Mouse (Mus musculus) megakaryocyte, adult 5-6 weeks (primary cell): Measurements from ENCODE around the gene Pnpla3. TPM values are rescaled to one million over a fixed set of nuclear protein-coding genes. Genes with fewer than 3 reads are reported as not detected.

Experiments used
- ATAC-seq: 2 replicates; pipeline ENCODE4 v1.8.0; 2016; ENCODE audit warnings: mild to moderate bottlenecking, inconsistent platforms; ENCODE audit not compliant: poor library complexity, severe bottlenecking
- total RNA-seq, 2 experiments: library from RNA; stranded (forward) in 1 of 2; stranded (reverse) in 1 of 2; fragments of 153-499, 151-499 nt in 1 of 2; fragments of 221-1000, 200-1000 nt in 1 of 2; gene quantifications; 2 replicates each; pipeline versions ENCODE4 v1.2.3 to v1.2.4; 2015 to 2017

The Pnpla3 gene
- total RNA-seq, 2 experiments from 2014 or later: not detected

DNA sequence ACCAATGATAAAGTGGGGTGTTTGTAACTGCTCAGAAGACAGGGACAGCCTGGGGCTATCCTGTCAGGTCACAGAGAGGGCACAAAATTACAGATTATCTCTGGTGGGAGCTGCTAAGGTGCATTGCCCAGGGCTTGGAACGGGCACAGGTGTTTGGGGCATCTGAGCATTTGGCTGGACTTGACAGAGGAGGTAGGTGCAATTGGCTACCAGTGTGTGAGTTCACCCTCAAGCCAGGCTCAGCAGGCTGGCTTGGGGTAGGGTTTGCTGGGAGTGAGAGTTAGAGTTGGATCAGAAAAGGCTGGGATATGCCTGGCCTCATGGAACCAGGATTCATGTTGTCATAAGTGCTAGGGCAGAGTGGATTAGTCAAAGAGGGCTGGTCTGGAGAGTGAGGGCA, 1.9 kb downstream of the Pnpla3 start:
- no peak for ATAC-seq

GRCm38 (mm10) chr15:84171166-84171565, 3.5 kb downstream of the Pnpla3 start:
- ATAC-seq: no peak

DNA sequence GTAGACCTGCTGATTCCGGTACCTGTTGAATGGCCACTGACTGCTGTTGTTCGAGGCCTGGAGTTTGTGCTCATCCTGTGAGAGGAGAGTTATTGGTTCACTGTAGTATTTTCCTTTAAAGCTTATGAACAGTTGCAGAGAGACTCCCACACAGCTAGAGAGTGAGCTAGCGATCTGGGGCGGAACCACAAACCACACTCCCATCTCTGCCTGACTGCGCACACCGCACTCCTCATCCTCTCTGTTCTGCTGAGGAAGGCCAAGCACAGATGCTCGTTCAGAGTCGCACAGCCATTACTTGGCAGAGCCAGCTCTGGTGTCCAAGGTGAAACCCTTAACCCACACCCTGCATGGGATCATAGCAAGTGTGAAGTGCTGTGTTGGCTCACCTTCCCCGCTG, 11.1 kb downstream of the Pnpla3 start:
- ATAC-seq: no peak

- no peak for ATAC-seq
Measured at GRCm38 (mm10) chr15:84182000-84182399, 14.4 kb downstream of the Pnpla3 start.

DNA sequence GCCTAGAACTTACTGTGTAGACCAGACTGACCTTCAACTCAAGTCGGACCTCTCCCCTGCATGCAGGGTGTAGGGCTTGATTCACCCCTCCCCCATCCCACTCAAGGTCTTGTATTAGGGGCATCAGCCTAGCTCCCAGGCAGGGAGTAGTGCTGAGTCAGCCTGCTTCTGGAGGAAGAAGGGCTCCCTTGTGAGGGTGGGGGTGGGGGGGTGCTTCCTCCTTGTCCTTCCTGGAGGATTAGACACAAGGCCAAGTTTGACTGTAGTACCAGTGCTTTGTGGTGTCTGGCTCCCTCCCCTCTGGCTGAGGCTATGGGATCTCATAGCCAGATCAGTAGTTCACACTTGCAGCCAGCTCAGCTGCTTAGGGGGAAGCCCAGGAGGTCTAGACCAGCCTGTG, 16.3 kb downstream of the Pnpla3 start:
- ATAC-seq: no peak

GRCm38 (mm10) chr15:84186196-84186595, 18.6 kb downstream of the Pnpla3 start:
- no peak for ATAC-seq

GRCm38 (mm10) chr15:84188887-84189530, 21.4 kb downstream of the Pnpla3 start:
- ATAC-seq: no peak

DNA sequence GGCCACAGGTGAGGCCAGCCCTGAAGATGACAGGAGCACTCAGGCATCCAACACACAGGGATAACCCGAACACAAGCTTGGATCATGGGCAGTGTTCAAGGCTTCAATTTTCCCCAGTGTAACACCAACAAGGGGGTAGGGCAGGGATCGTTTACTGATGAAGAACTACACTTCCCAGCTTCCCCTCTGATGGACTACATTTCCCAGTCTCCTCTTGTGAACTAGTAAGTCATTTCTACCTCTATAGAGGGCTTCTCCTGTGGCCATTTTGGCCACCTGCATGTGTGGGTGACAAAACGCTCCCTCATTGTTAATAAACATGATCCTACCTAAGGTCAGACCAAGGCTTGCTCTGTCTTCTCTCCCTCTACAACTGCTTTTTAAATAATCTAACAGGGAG, 22.2 kb downstream of the Pnpla3 start:
- peak; percentile 22; the same call in 1 of the 2 replicates for ATAC-seq

GRCm38 (mm10) chr15:84191724-84192057, 24.1 kb downstream of the Pnpla3 start:
- ATAC-seq: no peak

DNA sequence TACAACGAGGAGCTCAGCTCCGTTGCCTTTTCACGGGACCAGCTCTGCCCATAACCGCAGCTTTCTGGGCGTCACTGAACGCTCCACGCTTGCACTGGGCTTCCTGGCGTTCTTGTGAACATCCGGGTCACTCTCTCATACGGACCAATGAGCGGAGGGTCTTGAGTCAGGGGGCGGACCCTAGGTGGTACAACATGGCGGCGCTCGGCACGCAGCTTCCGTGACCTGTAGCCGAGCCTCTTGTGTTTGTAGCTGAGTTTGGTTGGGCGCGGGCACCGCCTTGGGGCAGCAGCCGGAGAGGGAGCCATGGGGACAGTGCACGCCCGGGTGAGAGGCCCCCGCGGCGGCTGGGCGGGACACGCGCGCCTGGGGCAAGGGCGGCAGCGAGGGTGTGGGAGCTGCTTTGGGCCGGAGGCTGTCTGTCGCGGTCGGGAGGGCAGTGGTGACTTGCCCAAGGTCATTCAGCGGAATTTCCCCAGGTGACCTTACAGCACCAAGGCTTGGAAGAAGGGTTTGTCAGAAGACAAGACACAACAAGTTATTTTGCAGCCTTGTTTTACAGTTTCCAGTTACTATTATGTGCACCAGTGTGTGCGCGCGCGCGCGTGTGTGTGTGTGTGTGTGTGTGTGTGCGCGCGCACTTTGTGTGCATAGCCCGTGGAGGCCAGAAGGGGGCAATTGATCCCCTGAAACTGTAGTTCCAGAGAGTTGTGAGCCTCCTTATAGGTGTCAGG, 24.6 kb downstream of the Pnpla3 start, which contains the start of gene Samm50:
Gene Samm50 (plus strand): TSS at position 184 of the 734 bp plus-strand sequence.
- ATAC-seq: peak; percentile 98

DNA sequence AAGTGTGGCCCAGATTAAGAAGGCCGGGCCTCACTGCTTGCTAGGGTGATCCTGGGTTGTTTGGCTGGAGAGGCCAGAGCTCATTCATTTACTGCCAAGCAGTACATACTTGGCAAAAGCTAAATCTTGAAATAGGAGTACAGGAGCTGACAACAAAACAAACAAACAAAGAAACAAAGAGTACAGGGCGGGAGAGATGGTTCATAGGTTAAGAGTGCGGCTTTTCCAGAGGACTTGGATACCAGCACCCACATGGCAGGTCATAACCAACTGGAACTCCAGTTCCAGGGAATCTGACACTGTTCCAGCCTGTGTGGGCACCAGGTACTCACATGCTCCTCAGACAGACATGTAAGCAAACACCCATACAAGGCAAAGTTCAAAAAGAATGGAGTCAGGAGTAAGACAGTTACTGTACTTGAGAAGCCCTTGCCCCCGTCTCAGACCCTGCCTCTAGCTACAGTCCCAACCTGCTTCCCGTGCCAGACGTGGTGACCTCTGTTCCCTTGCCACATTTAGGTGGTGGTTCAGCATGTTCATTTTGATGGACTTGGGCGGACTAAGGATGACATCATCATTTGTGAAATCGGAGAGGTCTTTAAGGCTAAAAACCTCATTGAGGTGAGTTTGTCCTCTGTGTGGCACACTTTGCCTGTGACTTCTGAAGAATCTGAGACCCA, 29.0 kb downstream of the Pnpla3 start:
- no peak for ATAC-seq

- ATAC-seq: no peak
Measured at GRCm38 (mm10) chr15:84207327-84207726, 39.7 kb downstream of the Pnpla3 start.

DNA sequence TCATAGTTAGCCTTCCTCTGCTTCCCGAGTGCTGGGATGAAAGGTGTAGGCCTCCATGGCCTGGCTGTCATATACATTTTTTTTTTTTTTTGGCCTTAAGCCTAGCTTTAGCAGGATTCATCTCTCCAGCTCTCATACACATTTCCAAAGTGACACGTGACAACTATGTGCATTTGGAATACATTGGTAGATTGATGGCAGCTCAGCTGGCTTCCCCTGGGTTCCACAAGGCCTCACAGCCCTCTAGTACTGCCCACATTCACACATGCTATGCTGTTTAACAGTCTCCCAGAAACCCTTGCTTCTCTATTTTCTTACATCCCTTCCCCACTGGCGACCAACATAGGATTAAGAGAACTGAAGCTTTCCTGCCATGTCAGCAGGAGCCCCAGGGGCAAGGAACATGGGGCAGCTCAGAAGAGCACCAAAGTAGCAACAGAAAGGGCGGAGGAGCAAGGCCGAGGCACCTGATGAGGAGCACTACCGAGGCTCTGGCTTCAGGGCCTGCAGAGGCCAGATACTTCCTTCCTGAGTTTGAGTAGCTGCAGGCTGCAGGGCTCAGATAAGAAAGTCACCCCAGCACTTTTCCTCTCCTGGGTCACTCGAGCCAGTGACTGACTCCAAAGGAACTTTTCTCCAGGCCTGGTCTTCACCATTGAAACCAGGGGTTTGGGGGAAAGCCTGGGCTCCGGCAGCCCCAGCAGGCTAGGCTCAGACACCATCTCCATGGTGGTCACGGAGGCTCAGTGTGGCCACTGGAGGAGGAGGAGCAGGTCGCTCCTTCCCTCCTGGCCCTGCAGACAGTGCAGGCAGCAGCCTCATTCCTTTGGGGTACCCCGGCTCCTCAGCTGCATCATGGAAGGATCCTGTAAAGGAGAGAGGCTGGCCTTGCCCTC, 42.1 kb downstream of the Pnpla3 start:
- ATAC-seq: peak; percentile 28; the same call in 1 of the 2 replicates

- no peak for ATAC-seq
Measured at GRCm38 (mm10) chr15:84210461-84210860, 42.8 kb downstream of the Pnpla3 start.

- ATAC-seq: no peak
Measured at GRCm38 (mm10) chr15:84210941-84211340, 43.3 kb downstream of the Pnpla3 start.

GRCm38 (mm10) chr15:84211564-84211963, 43.9 kb downstream of the Pnpla3 start:
- no peak for ATAC-seq

GRCm38 (mm10) chr15:84212031-84212755, 44.6 kb downstream of the Pnpla3 start:
- peak; percentile 83 for ATAC-seq

GRCm38 (mm10) chr15:84212756-84213105, 45.1 kb downstream of the Pnpla3 start:
- ATAC-seq: no peak

GRCm38 (mm10) chr15:84213162-84213739, 45.6 kb downstream of the Pnpla3 start:
- no peak for ATAC-seq

GRCm38 (mm10) chr15:84214476-84214875, 46.8 kb downstream of the Pnpla3 start:
- no peak for ATAC-seq
